Mouse (Mus musculus): Measurements from ENCODE around the gene Lsm11.

Lsm11 gene

DNA sequence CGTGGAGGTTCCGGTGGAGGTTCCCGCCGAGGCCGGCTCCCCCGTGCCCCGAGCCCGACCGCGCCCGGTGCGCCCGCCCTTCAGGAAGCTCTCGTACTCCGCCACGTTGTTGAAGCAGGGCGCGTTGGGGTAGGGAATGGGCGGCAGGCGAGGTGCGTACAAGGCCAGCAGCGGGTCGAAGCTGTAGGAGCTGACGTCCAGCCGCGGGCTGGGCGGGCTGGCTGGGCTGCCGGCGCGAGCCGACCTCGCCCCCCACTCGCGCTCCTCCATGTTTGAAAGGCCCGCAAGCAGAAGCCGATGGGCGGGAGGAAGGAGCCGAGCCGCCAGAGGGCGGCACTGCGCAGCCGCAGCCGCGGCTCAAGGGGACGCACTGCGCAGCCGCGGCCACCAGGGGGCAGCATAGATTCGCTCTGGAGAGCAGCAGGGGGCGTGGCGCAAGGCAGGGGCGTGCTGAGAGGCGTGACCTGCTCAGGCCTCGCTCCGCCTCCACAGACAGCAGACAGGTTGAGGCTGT is at the start of gene Lsm11:
Gene Lsm11, minus strand, starts transcription at position 293 of the 514 bp plus-strand sequence.
- peak; percentile 95 to 99 for DNase-seq

DNA sequence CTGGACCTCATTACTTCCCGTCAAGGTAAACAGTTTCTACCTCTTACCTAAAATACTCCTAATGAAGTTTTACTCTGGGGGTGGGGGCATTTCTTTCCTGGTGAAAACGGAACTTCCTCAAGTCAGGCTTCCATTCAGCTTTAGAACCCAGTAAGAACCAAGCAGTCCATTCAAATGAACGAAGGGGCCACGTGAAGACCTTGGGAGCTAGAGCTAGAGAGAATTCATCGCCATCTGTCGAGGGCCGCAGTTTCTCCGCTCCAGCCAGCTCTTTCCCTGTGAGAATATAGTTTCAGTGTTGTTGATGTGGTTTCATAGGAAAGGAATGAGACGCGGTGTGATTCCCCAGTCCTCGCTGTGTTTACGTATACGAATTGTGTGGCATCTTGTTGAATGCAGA is 47.4 kb upstream of the Lsm11 start:
- no peak for DNase-seq

DNA sequence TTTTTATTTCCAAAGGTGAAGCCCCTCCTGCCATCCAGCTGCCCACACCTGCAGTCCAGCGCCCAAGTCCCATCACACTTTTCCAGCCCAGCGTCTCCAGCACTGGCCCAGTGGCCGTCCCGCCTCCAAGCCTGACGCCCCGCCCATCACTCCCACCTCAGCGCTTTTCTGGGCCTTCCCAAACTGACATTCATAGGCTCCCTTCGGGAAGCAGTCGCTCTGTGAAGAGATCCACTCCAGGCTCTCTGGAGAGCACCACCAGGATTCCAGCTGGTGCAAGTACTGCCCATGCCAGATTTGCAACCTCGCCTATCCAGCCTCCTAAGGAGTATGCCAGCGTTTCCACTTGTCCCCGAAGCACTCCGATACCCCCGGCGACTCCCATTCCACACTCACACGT is 46.9 kb upstream of the Lsm11 start:
- DNase-seq: no peak

DNA sequence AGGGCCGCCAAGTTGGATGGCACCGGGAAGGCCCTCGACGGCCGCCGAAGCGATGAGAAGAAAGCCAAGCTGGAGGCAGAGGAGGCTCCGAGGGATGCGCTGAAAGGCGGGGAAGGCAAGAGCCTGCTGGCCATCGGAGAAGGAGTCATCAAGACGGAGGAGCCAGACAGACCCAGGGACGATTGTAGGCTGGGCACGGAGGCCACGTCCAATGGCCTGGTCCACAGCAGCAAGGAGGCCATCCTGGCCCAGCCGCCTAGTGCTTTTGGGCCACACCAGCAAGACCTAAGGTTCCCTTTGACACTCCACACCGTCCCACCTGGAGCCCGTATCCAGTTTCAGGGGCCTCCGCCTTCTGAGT is 36.1 kb upstream of the Lsm11 start:
- DNase-seq: no peak

DNA sequence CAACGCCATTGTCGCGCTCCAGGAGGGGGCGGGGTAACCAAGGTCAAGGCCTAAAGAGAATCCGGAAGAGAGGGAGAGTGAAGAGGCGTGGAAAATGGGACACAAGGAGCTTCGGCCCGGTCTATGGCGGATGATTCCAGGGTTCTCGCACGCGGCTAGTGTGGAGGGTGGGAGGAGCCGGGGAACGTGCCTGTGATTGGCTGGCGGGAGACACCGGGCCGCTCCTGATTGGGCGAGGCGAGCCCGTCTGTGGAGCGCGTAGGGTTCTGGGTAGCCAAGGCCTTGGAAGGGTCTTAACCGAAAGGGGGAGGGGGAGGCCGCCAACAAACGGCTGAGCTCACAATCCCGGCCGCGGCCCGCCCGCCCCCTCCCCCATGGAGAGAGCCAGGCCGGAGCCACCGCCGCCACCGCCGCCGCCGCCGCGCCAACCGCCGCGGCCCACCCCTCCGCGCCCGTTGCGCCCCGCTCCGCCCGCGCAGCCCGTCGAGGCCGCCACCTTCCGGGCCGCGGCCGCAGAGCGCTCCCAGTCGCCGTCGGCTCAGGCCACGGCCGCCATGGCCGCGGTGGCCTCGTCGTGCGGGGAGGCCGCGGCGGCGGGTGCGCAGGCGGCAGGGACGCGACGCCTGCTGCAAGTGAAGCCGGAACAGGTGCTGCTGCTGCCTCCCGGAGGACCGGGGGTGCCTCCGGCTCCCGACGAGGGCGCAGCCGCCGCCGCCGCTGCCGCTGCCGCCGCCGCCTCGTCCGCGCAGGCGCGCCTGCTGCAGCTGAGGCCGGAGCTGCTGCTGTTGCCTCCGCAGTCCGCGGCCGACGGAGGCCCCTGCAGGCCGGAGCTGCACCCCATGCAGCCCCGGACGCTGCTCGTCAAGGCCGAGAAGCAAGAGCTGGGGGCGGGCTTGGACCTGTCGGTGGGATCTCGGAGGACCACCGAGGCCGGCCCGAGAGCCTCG is 35.5 kb upstream of the Lsm11 start, which contains the start of gene Sox30:
Gene Sox30, plus strand, starts transcription at position 365 of the 947 bp plus-strand sequence.
- DNase-seq: peak; percentile 27 to 58

DNA sequence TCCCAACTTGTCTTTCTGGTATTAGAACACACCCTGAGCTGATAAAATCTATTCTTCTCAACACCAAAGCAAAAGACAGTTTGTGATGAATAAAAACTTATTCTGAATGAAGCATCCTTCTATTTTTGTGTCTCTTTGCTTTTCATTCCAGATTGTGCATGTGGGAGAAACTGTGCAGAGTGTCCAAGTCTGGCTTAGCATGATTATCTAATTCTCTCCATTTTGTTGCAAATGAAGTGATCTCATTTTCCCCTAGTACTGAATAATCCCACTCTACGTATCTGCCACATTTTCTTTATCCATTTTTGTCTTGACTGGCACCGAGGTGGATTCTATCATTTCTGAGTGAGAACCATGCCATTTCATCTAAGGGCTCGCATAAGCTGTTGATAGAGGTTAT is 31.3 kb upstream of the Lsm11 start:
- no peak for DNase-seq

DNA sequence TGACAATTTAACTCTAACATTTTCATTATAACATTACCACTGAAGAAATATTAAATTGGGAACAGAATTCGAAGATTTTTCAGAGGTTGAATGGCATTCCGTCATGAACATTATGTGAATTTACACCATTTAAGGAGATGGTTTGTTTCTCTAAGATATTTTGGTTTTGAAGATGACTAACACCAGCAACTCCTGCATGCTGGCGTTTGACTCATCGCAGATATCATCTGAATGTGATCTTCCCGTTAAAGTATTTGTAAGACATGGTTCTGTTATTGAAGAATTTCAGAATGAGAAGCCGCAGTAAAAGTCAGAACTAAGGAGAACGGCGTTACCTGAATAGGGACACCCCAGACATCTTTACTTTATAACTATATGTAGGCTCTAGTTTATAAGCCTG is 29.7 kb upstream of the Lsm11 start:
- DNase-seq: no peak

DNA sequence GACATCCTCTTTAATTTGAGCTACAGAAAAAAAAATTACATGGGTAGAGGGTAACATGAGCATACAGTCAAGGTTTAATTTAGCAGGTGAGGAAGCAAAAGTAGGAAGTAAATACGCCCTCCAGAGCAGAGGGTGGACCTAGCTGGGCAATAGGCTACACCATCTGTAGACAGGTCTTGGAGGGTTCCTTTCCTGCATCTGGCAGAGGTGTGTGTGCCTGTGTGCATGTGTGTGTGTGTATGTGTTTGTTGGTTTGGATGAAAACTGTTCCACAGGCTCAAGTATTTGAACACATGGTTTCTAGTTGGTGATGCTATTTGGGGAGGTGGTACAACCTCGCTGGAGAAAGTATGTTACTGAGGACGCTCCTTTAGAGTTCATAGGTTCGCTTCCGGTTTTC is 28.9 kb upstream of the Lsm11 start:
- no peak for DNase-seq

DNA sequence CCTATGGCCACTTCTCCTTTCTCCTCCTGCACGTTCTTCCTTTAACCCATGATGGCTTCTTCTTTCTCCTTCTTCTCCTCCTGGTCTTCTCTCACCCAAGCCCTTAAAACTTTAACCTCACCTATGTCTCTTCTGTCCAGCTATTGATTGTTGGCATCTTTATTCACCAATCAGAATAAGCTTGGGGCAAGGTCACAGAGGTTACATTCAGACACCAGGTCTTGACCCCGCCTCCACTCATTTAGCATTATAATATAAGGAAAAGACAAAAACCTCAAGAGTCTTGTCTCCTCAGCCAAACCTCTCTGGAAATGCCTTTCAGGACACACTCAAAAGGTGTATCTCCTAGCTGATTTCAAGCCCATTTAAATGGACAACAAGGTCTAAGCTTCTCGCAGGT is 23.7 kb upstream of the Lsm11 start:
- DNase-seq: no peak

DNA sequence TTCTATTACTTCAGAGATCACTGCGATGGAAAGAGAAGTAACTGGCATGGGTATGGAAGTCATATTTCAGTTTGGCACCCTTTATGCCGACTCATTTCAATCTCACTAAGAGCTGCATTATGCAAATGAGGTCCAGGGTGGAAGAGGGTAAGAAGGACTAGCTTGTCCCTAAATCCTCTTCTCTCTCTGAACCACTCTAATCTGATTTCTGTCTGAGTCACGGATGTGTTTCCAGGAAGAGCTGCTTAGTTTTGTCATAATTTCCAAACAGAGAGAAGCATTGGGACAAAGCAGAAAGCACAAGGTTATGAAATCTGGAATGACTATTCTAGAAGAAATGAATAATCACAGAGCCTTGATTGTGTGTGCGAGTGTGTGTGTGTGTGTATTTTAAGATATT is 22.2 kb upstream of the Lsm11 start:
- DNase-seq: no peak

DNA sequence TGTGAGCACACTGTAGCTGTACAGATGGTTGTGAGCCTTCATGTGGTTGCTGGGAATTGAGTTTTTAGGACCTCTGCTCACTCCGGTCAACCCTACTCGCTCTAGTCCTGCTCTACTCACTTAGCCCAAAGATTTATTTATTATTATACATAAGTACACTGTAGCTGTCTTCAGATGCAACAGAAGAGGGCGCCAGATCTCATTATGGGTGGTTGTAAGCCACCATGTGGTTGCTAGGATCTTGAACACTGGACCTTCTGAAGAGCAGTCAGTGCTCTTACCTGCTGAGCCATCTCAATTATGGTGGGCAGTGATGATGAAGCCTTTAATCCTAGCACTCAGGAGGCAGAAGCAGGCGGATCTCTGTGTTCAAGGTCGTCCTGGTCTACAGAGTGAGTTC is 15.3 kb upstream of the Lsm11 start:
- DNase-seq: no peak

DNA sequence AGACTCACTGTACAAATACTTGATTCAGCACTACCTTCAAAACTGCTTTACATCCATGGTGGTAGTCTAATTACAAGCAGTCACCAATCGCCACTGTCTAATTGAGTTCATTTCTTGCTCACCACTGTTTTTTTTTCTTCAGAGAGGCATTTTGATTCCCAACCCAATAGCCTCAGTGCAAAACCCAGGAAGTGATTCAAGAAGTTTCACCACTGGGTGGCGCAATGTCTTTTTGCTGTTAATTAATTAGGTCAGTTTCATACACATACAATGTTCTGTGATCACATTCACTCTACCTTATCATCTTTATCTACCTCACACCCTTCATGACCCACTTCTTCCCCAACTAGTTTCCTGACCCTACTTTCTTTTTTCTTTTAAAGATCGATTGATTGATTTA is 14.9 kb upstream of the Lsm11 start:
- no peak for DNase-seq

DNA sequence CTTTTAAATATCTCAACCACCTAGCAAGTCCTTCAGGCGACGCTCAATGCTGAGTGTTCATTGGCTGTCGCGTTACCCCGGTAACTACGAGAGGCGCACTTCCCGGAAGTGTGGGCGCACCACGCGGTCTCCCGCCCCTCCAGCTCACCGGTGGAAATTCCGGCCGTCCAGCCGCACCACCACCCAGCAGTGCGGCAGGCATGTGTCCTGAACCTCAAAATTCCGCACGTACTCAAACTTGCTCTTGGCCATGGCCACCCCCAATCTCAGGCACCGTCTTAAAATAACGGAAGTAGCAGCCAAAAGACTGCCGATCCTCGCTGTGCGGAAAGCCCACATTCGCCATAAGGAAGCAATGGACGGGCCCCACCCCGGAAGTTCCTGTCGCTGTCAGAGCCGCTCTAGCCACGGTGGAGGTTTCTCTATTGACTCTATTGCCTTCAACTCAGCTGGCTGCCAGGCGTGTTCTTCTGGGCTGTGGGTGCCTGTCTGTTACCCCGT is 10.4 kb upstream of the Lsm11 start, which contains the start of gene Thg1l:
Gene Thg1l, minus strand, starts transcription at position 368 of the 501 bp plus-strand sequence.
- peak; percentile 89 to 91 for DNase-seq

DNA sequence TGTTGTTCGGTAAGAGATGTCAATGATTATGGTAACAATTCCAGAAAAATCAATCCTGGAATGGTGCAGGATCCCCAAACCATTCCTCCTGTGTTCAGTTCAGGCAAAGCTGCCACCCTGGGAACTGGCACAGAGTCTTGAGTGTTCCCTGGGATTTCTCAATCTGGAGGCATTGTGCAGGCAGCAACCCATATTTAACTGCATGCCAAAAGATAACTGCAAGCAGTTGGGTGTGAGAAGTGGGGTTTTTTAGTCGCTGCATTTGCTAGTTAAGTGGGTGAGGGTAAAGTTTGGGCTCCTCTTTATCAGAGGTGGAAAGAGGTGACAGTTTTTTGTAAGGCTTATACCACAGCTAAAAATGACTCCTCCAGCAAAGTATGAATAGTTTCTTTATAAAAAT is 2.8 kb upstream of the Lsm11 start:
- no peak for DNase-seq

DNA sequence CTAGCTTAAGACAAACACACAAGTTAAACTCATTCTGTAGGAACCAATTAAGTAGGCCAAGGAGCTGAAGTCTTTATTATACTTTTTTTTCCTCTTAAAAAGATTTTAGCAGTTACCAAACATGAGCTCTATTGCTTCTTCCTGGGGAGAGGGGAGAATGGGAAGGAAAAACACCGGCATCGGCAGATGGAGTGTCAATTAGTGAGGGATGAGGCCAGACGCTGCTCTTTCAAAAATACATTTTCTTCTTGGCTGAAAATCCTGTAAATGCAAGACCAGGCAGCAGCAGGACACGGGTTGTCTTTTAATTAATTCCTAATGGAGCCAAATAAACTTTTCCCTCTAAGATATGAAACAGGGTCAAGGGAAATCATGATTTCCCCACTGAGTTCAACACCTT is 2.1 kb upstream of the Lsm11 start:
- DNase-seq: no peak

DNA sequence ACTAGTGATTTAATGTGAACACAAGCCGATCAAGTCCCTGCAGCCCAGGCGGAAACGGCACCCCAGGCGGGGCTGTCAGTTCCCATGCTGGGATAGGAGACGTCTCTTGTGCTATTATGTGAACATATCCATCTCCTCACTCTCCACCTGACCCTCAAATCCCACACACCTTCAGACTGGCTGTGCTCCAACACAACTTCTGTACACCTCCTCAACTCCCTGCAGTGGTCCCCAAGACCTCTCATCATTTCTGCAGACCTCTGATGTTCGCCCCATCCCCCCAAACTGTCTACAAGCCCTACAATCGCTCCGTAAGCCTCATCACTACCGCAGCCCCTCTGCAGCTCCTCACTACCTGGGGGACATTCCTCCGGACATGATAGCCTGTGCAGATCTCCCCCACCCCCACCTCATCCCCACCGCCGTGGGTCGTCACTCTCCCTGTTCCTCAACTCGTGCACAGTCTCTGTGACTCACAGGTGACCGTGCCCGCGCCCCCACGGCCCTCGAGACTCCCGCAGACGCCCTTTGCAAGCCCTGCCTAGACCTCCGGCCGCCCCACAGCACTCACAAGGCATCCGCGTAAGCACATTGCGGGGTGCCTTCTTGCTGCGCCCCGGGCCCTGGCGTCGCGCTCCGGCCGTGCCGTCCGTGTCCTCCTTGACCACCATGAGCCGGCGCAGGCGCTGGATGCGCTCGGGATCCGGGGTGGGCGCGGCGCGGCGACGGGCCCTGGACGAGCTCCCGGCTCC is 668 bp downstream of the Lsm11 start:
- peak; percentile 35 to 40 for DNase-seq

DNA sequence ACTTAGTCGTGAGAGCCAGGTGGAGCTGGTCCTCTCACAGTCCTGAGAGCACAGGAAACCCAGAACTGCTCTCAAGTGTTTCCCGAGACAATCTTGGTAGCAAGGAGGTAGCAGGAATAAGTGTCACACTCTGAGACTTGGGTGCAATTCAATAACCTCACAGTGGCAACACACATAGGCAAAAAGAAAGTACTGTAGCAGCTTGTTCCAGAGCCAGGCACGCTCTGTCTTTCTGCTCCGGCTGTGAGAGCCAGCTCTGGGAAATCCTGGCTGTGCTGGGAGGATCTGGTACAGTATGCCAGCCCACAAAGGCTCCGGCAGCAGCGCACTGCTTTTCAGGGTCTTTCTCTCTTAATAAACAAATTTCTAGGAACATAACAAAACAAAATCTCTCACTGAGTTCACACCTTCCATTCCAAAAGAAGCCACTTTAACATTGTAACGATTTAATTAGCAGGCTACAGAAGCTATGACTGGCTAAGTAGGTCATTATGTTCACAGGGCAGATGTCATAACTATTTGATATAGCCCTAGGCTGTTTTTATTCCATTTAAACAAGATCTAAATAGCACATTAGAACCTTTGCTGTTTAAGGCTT is 1.5 kb downstream of the Lsm11 start:
- no peak for DNase-seq

DNA sequence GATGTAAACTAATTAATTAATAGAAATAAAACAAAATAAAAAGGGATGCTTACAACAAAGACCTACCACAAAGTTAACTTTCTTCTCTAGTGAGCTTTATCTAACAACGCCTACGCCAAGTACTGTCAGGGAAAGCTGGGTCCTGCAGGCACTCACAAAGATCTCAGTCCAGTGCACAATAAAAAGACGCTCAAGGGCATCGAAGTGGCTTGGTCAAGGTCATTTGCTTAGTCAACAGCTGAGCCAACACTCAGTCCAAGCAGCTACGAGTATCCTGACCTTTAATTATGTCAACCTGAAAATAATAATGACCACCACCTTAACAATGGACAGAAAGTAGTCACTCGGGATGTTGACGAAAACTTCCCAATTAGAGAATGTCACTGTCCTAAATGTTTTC is 2.5 kb downstream of the Lsm11 start:
- no peak for DNase-seq

DNA sequence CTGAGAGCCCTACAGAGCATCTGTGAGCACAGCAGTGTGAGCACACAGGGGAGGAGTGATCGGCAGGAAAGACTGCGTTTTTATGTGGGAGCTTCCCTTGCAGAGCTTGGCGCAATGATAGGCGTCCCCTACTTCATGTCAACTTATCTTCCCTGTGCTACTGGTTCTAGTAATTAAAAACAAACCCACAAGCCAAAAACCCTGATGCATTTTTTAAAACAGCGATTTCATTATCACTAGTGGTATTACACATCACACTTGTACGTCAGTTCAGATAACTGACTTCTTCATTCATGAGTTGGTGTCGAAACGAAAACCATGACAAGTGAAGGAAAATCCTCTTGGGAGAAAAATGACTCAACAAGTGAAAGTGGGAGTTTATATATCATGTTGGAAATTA is 5.8 kb downstream of the Lsm11 start:
- no peak for DNase-seq

DNA sequence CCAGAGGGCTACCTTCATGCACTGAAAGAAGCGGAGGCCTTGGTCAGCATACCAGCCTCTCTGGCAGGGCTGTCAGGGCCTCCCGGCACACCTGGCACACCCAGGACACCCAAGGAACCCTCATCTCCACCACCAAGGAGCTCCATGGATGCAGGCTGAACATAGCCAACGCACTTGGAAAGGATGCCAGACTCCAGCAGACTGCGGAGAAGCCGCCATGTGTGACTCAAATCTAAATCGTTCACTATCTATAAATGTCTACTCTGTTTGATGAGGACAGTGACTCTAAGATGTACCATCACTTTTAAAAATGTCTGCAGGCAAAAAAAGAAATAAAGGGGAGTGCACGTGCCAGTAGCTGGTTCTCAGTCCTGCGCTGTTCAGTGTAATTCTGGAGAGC is 7.3 kb downstream of the Lsm11 start:
- DNase-seq: no peak

DNA sequence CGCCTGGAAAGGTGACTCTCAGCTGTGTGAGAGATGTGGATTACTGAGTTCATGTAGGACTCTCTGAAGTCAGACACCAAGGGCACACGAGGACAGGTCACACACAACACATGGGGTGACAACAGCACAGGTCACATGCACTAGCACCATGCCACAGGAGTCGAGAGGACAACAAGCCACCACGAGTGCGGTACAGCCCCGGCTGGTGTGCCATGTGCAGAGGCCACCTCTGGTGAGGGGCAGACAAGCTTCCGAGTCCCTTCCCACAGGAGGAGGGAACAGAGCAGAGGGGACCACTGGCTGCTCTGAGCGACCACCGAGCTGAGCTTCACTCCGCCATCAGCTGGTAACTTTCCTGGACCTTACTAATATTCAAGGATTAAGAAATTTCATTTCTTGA is 12.0 kb downstream of the Lsm11 start:
- DNase-seq: no peak

DNA sequence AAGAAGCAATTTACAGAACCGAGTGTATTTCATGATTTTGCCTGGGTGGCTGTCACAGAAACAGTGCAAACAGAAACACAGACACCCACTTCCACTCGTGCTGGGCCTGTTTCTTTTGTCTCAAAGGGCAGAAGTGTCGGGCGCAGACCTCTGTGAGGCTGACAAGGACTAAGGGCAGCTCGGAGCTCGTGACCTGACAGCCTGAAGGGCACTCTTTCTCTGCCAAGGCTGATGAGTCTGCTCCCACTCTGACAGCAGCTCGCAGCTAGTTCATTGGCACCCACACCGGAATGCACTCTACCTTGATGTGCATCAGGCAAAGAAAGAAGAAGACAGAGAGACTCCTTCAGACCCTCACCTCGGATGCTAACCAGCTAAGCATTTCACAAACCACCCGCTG is 15.2 kb downstream of the Lsm11 start:
- DNase-seq: no peak

DNA sequence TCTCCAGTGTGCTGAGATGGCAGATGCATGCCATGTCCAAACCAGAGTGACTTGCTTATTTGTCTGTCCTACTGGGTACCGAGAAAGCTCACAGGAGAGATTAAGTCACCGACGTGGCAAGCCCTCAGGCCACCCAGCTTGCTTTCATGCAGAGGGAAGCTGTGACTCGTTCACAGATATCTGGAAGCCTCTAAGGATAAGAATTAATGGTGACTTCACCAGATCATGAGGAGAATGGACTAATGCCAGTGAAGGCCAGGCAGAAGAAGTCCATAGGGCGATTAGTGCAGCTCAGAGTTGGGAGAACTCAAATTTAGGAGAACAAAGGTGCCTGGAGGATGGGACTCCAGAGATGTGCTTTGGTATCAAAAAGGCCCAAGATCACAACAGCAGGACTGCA is 17.3 kb downstream of the Lsm11 start:
- no peak for DNase-seq

Data from thymus, postnatal 36 days (tissue).